In genomic region chr9:22003163-22003554, GRCm38 (mm10) we compare ENCODE assay signal across 8 mouse cellular contexts. TPM values are rescaled to one million over a fixed set of nuclear protein-coding genes. Genes with fewer than 3 reads are reported as not detected.
DNase-seq lines count a peak whose midpoint lies in the region; ATAC-seq and TF ChIP-seq lines count a peak whose summit lies in the region.

No protein-coding gene starts in this region.

- peaks cover 16% of the 10 kb centered on the region; the same call in 1 of the 2 replicates for H3K27me3 ChIP-seq in heart, embryonic 13.5 days (replicated peaks)
- peaks cover 18% of the 10 kb centered on the region for H3K27me3 ChIP-seq in CH12.LX (replicated peaks)
- 0 out of 2 replicates have a peak, but pooled peaks cover 2% of the 10 kb centered on the region for H3K27me3 ChIP-seq in hindbrain, embryonic 10.5 days (ENCODE audit: insufficient read depth, poor library complexity, severe bottlenecking)
- peaks cover 3% of the 10 kb centered on the region; the same call in 1 of the 2 replicates for H3K27me3 ChIP-seq in liver, embryonic 11.5 days (replicated peaks; ENCODE audit: control insufficient read depth, insufficient read depth, low read length)
- no peaks in the 10 kb centered on the region for H3K27me3 ChIP-seq in neural tube, embryonic 13.5 days

- H3K9me3 ChIP-seq in heart, embryonic 13.5 days, result no peaks in the 10 kb centered on the region
- H3K9me3 ChIP-seq in CH12.LX (replicated peaks; ENCODE audit: low read length), result no peaks in the 10 kb centered on the region
- H3K9me3 ChIP-seq in hindbrain, embryonic 10.5 days, result no peaks in the 10 kb centered on the region
- no peaks in the 10 kb centered on the region for H3K9me3 ChIP-seq in liver, embryonic 11.5 days (ENCODE audit: control insufficient read depth, low read length)
- no peaks in the 10 kb centered on the region for H3K9me3 ChIP-seq in neural tube, embryonic 13.5 days

- peaks cover 43% of the 10 kb centered on the region for H3K36me3 ChIP-seq in heart, embryonic 13.5 days
- peaks cover 40 to 45% of the 10 kb centered on the region in 2 experiments for H3K36me3 ChIP-seq in CH12.LX (replicated peaks in 1 of 2; ENCODE audit: control insufficient read depth in 1 of 2, insufficient read depth in 1 of 2, low read length in 1 of 2)
- H3K36me3 ChIP-seq in hindbrain, embryonic 10.5 days, result peaks cover 44% of the 10 kb centered on the region
- peaks cover 27% of the 10 kb centered on the region for H3K36me3 ChIP-seq in liver, embryonic 11.5 days (ENCODE audit: control insufficient read depth, insufficient read depth, low read length)
- H3K36me3 ChIP-seq in neural tube, embryonic 13.5 days, result peaks cover 44% of the 10 kb centered on the region

- dilution Hi-C loops in CH12.LX (cut with MboI; ENCODE audit: extremely low pct_ligation_motif_present, extremely low pct_unique_long_range_greater_than_20kb, low sequenced_read_pairs), result no loop called here

- no peak for TF ChIP-seq RAD21 in CH12.LX (IDR thresholded peaks at IDR 0.05; ENCODE audit: low read depth, low read length)

- DNase-seq in heart, adult 9 months (ENCODE audit: low spot score in 2 of 2), result no peak
- DNase-seq in CH12.LX (ENCODE audit: extremely low read depth), result peak; percentile 73
- no peak for DNase-seq in hindbrain, embryonic 10.5 days (ENCODE audit: low spot score)
- DNase-seq in liver, embryonic 11.5 days (ENCODE audit: low spot score), result no peak
- no peak for DNase-seq in c-Kit-positive CD71-positive TER-119-positive erythroid progenitor cells, embryonic 14.5 days (ENCODE audit: low spot score)

- peaks cover 13% of the 10 kb centered on the region; the same call in 1 of the 2 replicates for H3K79me2 ChIP-seq in CH12.LX (replicated peaks; ENCODE audit: control insufficient read depth, extremely low read depth, insufficient read depth, poor library complexity, severe bottlenecking)

- H3K9ac ChIP-seq in heart, embryonic 13.5 days, result peak overlapping the region; percentile 85
- peak overlapping the region; percentile 84 for H3K9ac ChIP-seq in CH12.LX (ENCODE audit: insufficient read depth, low read depth)
- peak overlapping the region; percentile 70 for H3K9ac ChIP-seq in liver, embryonic 11.5 days (ENCODE audit: low read depth, low read length)
- H3K9ac ChIP-seq in neural tube, embryonic 13.5 days, result peak overlapping the region; percentile 83

- peak overlapping the region; percentile 93 for H3K4me2 ChIP-seq in heart, embryonic 13.5 days
- peak overlapping the region; percentile 93 for H3K4me2 ChIP-seq in CH12.LX (ENCODE audit: insufficient read depth, low read depth, poor library complexity, severe bottlenecking)
- peak overlapping the region; percentile 87 for H3K4me2 ChIP-seq in liver, embryonic 11.5 days
- peak overlapping the region; percentile 94 for H3K4me2 ChIP-seq in neural tube, embryonic 13.5 days

- H3K4me3 ChIP-seq in heart, embryonic 13.5 days, result peak overlapping the region; percentile 75
- H3K4me3 ChIP-seq in CH12.LX (replicated peaks in 1 of 3; ENCODE audit: low read depth in 2 of 3, low read length in 2 of 3, poor library complexity in 1 of 3), result peak overlapping the region; percentile 83 to 99 (median 89)
- H3K4me3 ChIP-seq in hindbrain, embryonic 10.5 days, result peak overlapping the region; percentile 87
- H3K4me3 ChIP-seq in liver, embryonic 11.5 days (ENCODE audit: low read depth, low read length), result peak overlapping the region; percentile 60
- peak overlapping the region; percentile 75 for H3K4me3 ChIP-seq in neural tube, embryonic 13.5 days

- peak; percentile 29; the same call in 1 of the 2 replicates for TF ChIP-seq POLR2A in CH12.LX (IDR thresholded peaks at IDR 0.05; ENCODE audit: low read depth, low read length)

- TF ChIP-seq CTCF in CH12.LX (conservative IDR thresholded peaks at IDR 0.05 in 1 of 2, IDR thresholded peaks at IDR 0.05 in 1 of 2; ENCODE audit: low read depth in 2 of 2, low read length in 2 of 2), result no peak

- TF ChIP-seq EP300 in CH12.LX (IDR thresholded peaks at IDR 0.05; ENCODE audit: low read length), result no peak

- in situ Hi-C loops in CH12.LX (cut with MboI; ENCODE audit: low pct_ligation_motif_present, low pct_unique_long_range_greater_than_20kb, low sequenced_read_pairs), result loop anchor here (5.0 kb wide), 1 partner anchor 41 kb away; the partner anchor contains the start of gene Epor

- WGBS in heart, embryonic 13.5 days, result under 1% methylated on average over 18 of the region's 18 CpGs
- 1% methylated on average over 18 of the region's 18 CpGs for WGBS in hindbrain, embryonic 10.5 days
- under 1% methylated on average over 18 of the region's 18 CpGs for WGBS in liver, embryonic 11.5 days
- WGBS in neural tube, embryonic 13.5 days, result under 1% methylated on average over 18 of the region's 18 CpGs

- peak overlapping the region; percentile 68 for H3K27ac ChIP-seq in heart, embryonic 13.5 days (replicated peaks)
- H3K27ac ChIP-seq in CH12.LX (ENCODE audit: insufficient read depth, low read depth), result peak overlapping the region; percentile 48
- peak overlapping the region; percentile 88 for H3K27ac ChIP-seq in hindbrain, embryonic 10.5 days
- peak overlapping the region; percentile 72 for H3K27ac ChIP-seq in liver, embryonic 11.5 days (ENCODE audit: low read depth, low read length)
- peak overlapping the region; percentile 81 for H3K27ac ChIP-seq in neural tube, embryonic 13.5 days (replicated peaks)

- peaks cover 22% of the 10 kb centered on the region for H3K4me1 ChIP-seq in heart, embryonic 13.5 days
- H3K4me1 ChIP-seq in CH12.LX (ENCODE audit: control insufficient read depth in 1 of 2, insufficient read depth in 2 of 2), result peaks cover 8 to 36% of the 10 kb centered on the region in 2 experiments
- peaks cover 32% of the 10 kb centered on the region for H3K4me1 ChIP-seq in hindbrain, embryonic 10.5 days (replicated peaks)
- peaks cover 18% of the 10 kb centered on the region for H3K4me1 ChIP-seq in liver, embryonic 11.5 days (replicated peaks; ENCODE audit: control insufficient read depth, insufficient read depth, low read length)
- H3K4me1 ChIP-seq in neural tube, embryonic 13.5 days (replicated peaks), result peaks cover 50% of the 10 kb centered on the region

- no peak for ATAC-seq in heart, embryonic 13.5 days (ENCODE audit: extremely low read depth, insufficient number of reproducible peaks, low FRiP score, low TSS enrichment)
- peak; percentile 46 for ATAC-seq in common myeloid progenitor, adult 5-6 weeks (replicated peaks; ENCODE audit: low read depth, poor library complexity, severe bottlenecking)
- ATAC-seq in liver, embryonic 11.5 days (replicated peaks; ENCODE audit: low FRiP score), result peak; percentile 23
- peak; percentile 37 for ATAC-seq in neural tube, embryonic 13.5 days (ENCODE audit: low read depth)

RNA-seq across cellular contexts. Expression of gene Prkcsh, which starts 0.6 kb away (rescaled TPM):
- 76.9 and 80.6 TPM in 2 replicates for polyA plus RNA-seq in heart, embryonic 13.5 days (2015; fragmentation: Nextera tagmentation; extraction: Ambion mirVana)
- 144 and 160 TPM in 2 replicates for total RNA-seq in CH12.LX (2012; rRNA removed)
- total RNA-seq in CH12.LX (2014; rRNA removed), result 65.5 and 72.1 TPM in 2 replicates
- 143 and 148 TPM in 2 replicates for polyA plus RNA-seq in CH12.LX (2012; ENCODE audit: insufficient read length, low read depth)
- 117 and 121 TPM in 2 replicates for total RNA-seq in common myeloid progenitor, adult 5-6 weeks (2017)
- 115 and 120 TPM in 2 replicates for polyA plus RNA-seq in hindbrain, embryonic 10.5 days (2016; fragmentation: Nextera tagmentation; extraction: Ambion mirVana)
- 89.4 and 89.5 TPM in 2 replicates for polyA plus RNA-seq in liver, embryonic 11.5 days (2014; fragmentation: Nextera tagmentation; extraction: Ambion mirVana)
- 101 and 108 TPM in 2 replicates for polyA plus RNA-seq in neural tube, embryonic 13.5 days (2015; fragmentation: Nextera tagmentation; extraction: Ambion mirVana)

RNA-seq across cellular contexts. Expression of gene Ccdc151, which starts 0.7 kb away (rescaled TPM):
- 0.22 and 0.36 TPM in 2 replicates for polyA plus RNA-seq in heart, embryonic 13.5 days (2015; fragmentation: Nextera tagmentation; extraction: Ambion mirVana)
- total RNA-seq in CH12.LX (2012; rRNA removed), result 0.21 and 0.25 TPM in 2 replicates
- 0.13 and 0.20 TPM in 2 replicates for total RNA-seq in CH12.LX (2014; rRNA removed)
- polyA plus RNA-seq in CH12.LX (2012; ENCODE audit: insufficient read length, low read depth), result 0.16 and 0.23 TPM in 2 replicates
- total RNA-seq in common myeloid progenitor, adult 5-6 weeks (2017), result not detected in 2 replicates
- polyA plus RNA-seq in hindbrain, embryonic 10.5 days (2016; fragmentation: Nextera tagmentation; extraction: Ambion mirVana), result 5.1 and 6.7 TPM in 2 replicates
- 0.23 and 0.29 TPM in 2 replicates for polyA plus RNA-seq in liver, embryonic 11.5 days (2014; fragmentation: Nextera tagmentation; extraction: Ambion mirVana)
- 3.2 and 3.8 TPM in 2 replicates for polyA plus RNA-seq in neural tube, embryonic 13.5 days (2015; fragmentation: Nextera tagmentation; extraction: Ambion mirVana)

RNA-seq across cellular contexts. Expression of gene Rgl3, which starts 13.9 kb away (rescaled TPM):
- polyA plus RNA-seq in heart, embryonic 13.5 days (2015; fragmentation: Nextera tagmentation; extraction: Ambion mirVana), result 0.68 and 0.71 TPM in 2 replicates
- total RNA-seq in CH12.LX (2012; rRNA removed) (not detected in 2 replicates), CH12.LX (2014; rRNA removed) (not detected in 2 replicates)
- not detected in 2 replicates for polyA plus RNA-seq in CH12.LX (2012; ENCODE audit: insufficient read length, low read depth)
- total RNA-seq in common myeloid progenitor, adult 5-6 weeks (2017), result not detected in 2 replicates
- 3.7 and 5.7 TPM in 2 replicates for polyA plus RNA-seq in hindbrain, embryonic 10.5 days (2016; fragmentation: Nextera tagmentation; extraction: Ambion mirVana)
- 0.34 and 0.55 TPM in 2 replicates for polyA plus RNA-seq in liver, embryonic 11.5 days (2014; fragmentation: Nextera tagmentation; extraction: Ambion mirVana)
- 1.7 and 1.9 TPM in 2 replicates for polyA plus RNA-seq in neural tube, embryonic 13.5 days (2015; fragmentation: Nextera tagmentation; extraction: Ambion mirVana)

RNA-seq across cellular contexts. Expression of gene Epor, which starts 39.9 kb away (rescaled TPM):
- polyA plus RNA-seq in heart, embryonic 13.5 days (2015; fragmentation: Nextera tagmentation; extraction: Ambion mirVana), result 7.3 and 8.5 TPM in 2 replicates
- total RNA-seq in CH12.LX (2012; rRNA removed) (0.80 and 2.0 TPM in 2 replicates), CH12.LX (2014; rRNA removed) (not detected in 2 replicates)
- polyA plus RNA-seq in CH12.LX (2012; ENCODE audit: insufficient read length, low read depth), result 0.18 and 0.20 TPM in 2 replicates
- total RNA-seq in common myeloid progenitor, adult 5-6 weeks (2017), result 11.0 and 22.8 TPM in 2 replicates
- polyA plus RNA-seq in hindbrain, embryonic 10.5 days (2016; fragmentation: Nextera tagmentation; extraction: Ambion mirVana), result 9.3 and 9.6 TPM in 2 replicates
- polyA plus RNA-seq in liver, embryonic 11.5 days (2014; fragmentation: Nextera tagmentation; extraction: Ambion mirVana), result 131 TPM in 2 replicates
- 2.1 and 2.8 TPM in 2 replicates for polyA plus RNA-seq in neural tube, embryonic 13.5 days (2015; fragmentation: Nextera tagmentation; extraction: Ambion mirVana)

RNA-seq across cellular contexts. Expression of gene Swsap1, which starts 47.6 kb away (rescaled TPM):
- polyA plus RNA-seq in heart, embryonic 13.5 days (2015; fragmentation: Nextera tagmentation; extraction: Ambion mirVana), result 5.1 and 5.7 TPM in 2 replicates
- total RNA-seq in CH12.LX (2012; rRNA removed) (4.0 and 4.4 TPM in 2 replicates), CH12.LX (2014; rRNA removed) (4.1 and 4.4 TPM in 2 replicates)
- 2.9 and 3.1 TPM in 2 replicates for polyA plus RNA-seq in CH12.LX (2012; ENCODE audit: insufficient read length, low read depth)
- total RNA-seq in common myeloid progenitor, adult 5-6 weeks (2017), result 3.7 and 6.9 TPM in 2 replicates
- polyA plus RNA-seq in hindbrain, embryonic 10.5 days (2016; fragmentation: Nextera tagmentation; extraction: Ambion mirVana), result 7.1 and 9.3 TPM in 2 replicates
- polyA plus RNA-seq in liver, embryonic 11.5 days (2014; fragmentation: Nextera tagmentation; extraction: Ambion mirVana), result 9.8 and 11.9 TPM in 2 replicates
- 8.8 and 10.7 TPM in 2 replicates for polyA plus RNA-seq in neural tube, embryonic 13.5 days (2015; fragmentation: Nextera tagmentation; extraction: Ambion mirVana)
